Mouse (Mus musculus) neural tube, embryonic 13.5 days (tissue): Measurements from ENCODE around the gene Slc2a3. TPM values are rescaled to one million over a fixed set of nuclear protein-coding genes. Genes with fewer than 3 reads are reported as not detected.
"Not testable (repeated sequence)": the region's sequence is repeated elsewhere in the genome, so short reads cannot be mapped to it uniquely, and the experiment has no call there.

ENCODE experiments used
- ATAC-seq: fragments of 200-750 bp; cut with Nextera tagmentation; 2 replicates; pipeline ENCODE4 v1.8.0; 2017; ENCODE audit warnings: low read depth, mild to moderate bottlenecking, moderate TSS enrichment, moderate library complexity
- H3K27ac ChIP-seq: fragments of 300-500 bp; sonication (generic); replicated peaks from 2 replicates; pipeline ENCODE4 v1.5.1; 2015; ENCODE audit warnings: moderate library complexity, mild to moderate bottlenecking, inconsistent platforms
- H3K27me3 ChIP-seq: fragments of 300-500 bp; sonication (generic); 2 replicates; pipeline ENCODE4 v1.6.1; 2015; ENCODE audit warnings: mild to moderate bottlenecking, inconsistent platforms
- H3K36me3 ChIP-seq: fragments of 300-500 bp; sonication (generic); 2 replicates; pipeline ENCODE4 v1.6.1; 2015; ENCODE audit warnings: mild to moderate bottlenecking, inconsistent platforms
- H3K4me1 ChIP-seq: fragments of 300-500 bp; sonication (generic); replicated peaks from 2 replicates; pipeline ENCODE4 v1.6.1; 2015; ENCODE audit warnings: inconsistent platforms
- H3K4me2 ChIP-seq: fragments of 300-500 bp; sonication (generic); 2 replicates; pipeline ENCODE4 v1.6.1; 2015; ENCODE audit warnings: inconsistent platforms, mild to moderate bottlenecking, moderate library complexity
- H3K4me3 ChIP-seq: fragments of 300-500 bp; sonication (generic); 2 replicates; pipeline ENCODE4 v1.5.1; 2015; ENCODE audit warnings: mild to moderate bottlenecking, inconsistent platforms
- H3K9ac ChIP-seq: fragments of 300-500 bp; sonication (generic); 2 replicates; pipeline ENCODE4 v1.6.1; 2015; ENCODE audit warnings: moderate library complexity, mild to moderate bottlenecking, inconsistent platforms
- H3K9me3 ChIP-seq: fragments of 300-500 bp; sonication (generic); 2 replicates; pipeline ENCODE4 v1.6.1; 2016; ENCODE audit warnings: inconsistent platforms
- WGBS: fragments of 180-500 bp; shearing (Covaris S2); methylation state at CpG from one replicate; pipeline ENCODE4 v1.1.7; 2015; 5-methylcytosine and 5-hydroxymethylcytosine counted together
- polyA plus RNA-seq: library from polyadenylated mRNA; unstranded; fragments of >200 nt; fragmentation: Nextera tagmentation; extraction: Ambion mirVana; gene quantifications from 2 replicates; pipeline ENCODE4 v1.2.1, GENCODE M21; 2015

Slc2a3 gene
- polyA plus RNA-seq, 1 experiment from 2014 or later = 22.5 TPM

DNA sequence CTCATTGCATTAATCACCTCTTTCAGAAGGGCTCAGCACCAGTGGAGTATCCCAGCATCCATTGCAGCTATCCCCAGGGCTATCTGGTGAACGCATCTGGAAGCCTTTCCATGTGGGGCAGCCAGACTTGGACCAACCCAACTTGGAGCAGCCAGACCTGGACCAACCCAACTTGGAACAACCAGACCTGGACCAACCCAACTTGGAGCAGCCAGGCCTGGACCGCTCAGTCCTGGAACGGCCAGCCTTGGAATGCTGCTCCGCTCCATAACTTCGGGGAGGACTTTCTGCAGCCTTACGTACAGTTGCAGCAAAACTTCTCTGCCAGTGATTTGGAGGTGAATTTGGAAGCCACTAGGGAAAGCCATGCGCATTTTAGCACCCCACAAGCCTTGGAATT is 88.3 kb downstream of the Slc2a3 start:
- H3K9me3 ChIP-seq, H3K27ac ChIP-seq, H3K27me3 ChIP-seq, H3K4me2 ChIP-seq, ATAC-seq, H3K36me3 ChIP-seq, H3K9ac ChIP-seq, H3K4me3 ChIP-seq: not testable (repeated sequence)
- WGBS = 93% methylated on average over 7 of the region's 7 CpGs
- peaks cover 10% of the 10 kb centered on the region; the same call in 1 of the 2 replicates for H3K4me1 ChIP-seq

DNA sequence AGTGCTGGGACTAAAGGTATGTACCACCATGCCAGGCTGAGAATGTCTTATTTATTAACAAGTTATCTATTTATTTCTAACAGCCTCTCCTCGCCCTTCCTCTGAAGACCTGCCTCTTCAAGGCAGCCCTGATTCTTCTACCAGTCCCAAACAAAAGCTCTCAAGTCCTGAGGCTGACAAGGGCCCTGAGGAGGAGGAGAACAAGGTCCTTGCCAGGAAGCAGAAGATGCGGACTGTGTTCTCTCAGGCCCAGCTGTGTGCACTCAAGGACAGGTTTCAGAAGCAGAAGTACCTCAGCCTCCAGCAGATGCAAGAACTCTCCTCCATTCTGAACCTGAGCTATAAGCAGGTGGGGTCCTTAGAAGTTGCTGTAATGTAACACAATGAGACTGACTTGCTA is 90.0 kb downstream of the Slc2a3 start:
- ATAC-seq = no peak
- no peak overlapping the region for H3K4me2 ChIP-seq
- H3K4me3 ChIP-seq = no peak overlapping the region
- peaks cover 10% of the 10 kb centered on the region; the same call in 1 of the 2 replicates for H3K4me1 ChIP-seq
- H3K9me3 ChIP-seq = no peaks in the 10 kb centered on the region
- no peak overlapping the region for H3K9ac ChIP-seq
- peaks cover 18% of the 10 kb centered on the region for H3K27me3 ChIP-seq
- no peak overlapping the region for H3K27ac ChIP-seq
- no peaks in the 10 kb centered on the region for H3K36me3 ChIP-seq
- 89% methylated on average over 2 of the region's 2 CpGs for WGBS

DNA sequence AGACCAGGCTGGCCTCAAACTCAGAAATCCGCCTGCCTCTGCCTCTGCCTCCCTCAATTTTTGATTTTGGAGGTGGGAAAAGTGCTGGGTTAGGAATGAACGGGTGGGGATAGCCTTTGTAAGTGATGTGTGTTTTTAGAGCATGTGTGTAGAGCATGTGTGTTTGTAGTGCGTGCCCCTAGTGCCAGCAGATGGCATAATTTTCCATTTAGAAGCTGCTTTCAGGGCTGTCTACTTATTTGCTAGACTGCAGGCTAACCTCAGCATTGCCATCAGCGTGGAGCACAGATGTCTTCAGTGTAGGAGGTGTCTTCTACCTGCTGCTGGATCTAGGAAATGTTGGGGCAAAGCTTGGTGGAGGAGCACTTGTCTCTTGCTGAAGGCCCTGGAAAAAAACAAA is 92.6 kb downstream of the Slc2a3 start:
- no peak for ATAC-seq
- no peaks in the 10 kb centered on the region for H3K36me3 ChIP-seq
- WGBS = 77% methylated on average over 4 of the region's 4 CpGs

DNA sequence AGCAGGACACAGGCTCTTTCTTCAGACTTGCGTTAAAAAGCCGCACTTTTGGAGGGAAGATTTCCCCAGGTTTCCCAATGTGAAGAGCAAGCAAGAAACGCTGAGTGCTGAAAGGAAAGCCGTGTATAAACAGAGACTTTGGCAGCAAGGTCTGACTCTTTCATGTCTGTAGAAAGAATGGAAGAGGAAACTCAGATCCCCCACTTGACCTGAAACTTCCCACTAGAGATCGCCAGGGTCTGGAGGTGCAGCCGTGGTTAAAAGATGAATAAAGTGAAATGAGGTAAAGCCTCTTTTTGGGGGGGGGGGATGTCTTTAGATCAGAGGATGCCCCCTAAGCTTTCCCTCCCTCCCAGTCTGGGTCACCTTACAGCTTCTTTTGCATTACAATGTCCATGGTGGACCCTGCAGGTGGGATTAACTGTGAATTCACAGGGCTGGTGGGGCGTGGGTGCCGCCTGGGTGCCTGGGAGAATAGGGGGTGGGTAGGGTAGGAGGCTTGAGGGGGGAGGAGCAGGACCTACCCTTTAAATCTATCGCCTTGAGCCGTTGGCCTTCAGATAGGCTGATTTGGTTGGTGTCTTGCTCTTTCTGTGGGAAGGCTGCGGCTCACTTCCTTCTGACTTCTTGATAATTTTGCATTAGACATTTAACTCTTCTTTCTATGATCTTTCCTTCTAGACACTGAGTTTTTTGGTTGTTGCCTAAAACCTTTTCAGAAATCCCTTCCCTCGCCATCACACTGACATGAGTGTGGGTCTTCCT is 94.2 kb downstream of the Slc2a3 start, which contains the start of gene Nanog:
Gene Nanog (plus strand): TSS at position 454 of the 765 bp plus-strand sequence.
- no peaks in the 10 kb centered on the region for H3K36me3 ChIP-seq
- peaks cover 23% of the 10 kb centered on the region for H3K27me3 ChIP-seq
- H3K27ac ChIP-seq = no peak within 1 kb of the TSS
- H3K9ac ChIP-seq = no peak within 1 kb of the TSS
- H3K9me3 ChIP-seq = no peaks in the 10 kb centered on the region
- no peak within 1 kb of the TSS for H3K4me3 ChIP-seq
- WGBS = 17% methylated on average over 12 of the region's 12 CpGs
- no peak within 1 kb of the TSS for H3K4me2 ChIP-seq
- no peak for ATAC-seq
- peaks cover 8% of the 10 kb centered on the region; the same call in 1 of the 2 replicates for H3K4me1 ChIP-seq

More for the DNA sequence above, 92.6 kb downstream of the Slc2a3 start:
- no peak overlapping the region for H3K4me3 ChIP-seq
- no peak overlapping the region for H3K9ac ChIP-seq
- H3K4me1 ChIP-seq = no peaks in the 10 kb centered on the region
- H3K4me2 ChIP-seq = no peak overlapping the region
- H3K27me3 ChIP-seq = peaks cover 23% of the 10 kb centered on the region
- H3K27ac ChIP-seq = no peak overlapping the region
- no peaks in the 10 kb centered on the region for H3K9me3 ChIP-seq

DNA sequence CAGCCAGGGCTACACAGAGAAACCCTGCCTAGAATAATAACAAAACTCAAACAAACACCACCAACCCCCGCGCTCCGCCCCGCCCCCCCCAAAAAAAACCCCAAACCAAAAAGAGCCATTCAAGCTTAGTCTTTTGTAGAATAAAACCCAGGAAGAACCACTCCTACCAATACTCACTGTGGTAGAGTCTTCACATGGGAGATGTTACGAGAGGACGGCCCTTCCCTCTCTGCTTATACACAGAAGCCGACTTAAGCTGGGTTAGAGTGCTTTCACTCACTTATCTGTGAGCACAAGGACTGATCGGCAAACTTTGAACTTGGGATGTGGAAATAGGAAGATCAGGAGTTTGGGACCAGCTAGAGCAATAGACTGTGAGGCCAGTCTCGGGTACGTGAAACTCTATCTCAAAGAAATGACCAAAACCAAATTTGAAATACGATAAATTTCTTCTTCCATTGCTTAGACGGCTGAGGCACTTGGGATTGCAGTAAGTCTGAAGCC is 95.1 kb downstream of the Slc2a3 start:
- Histone ChIP-seq H3K27ac (no peak overlapping the region), H3K27me3 (peaks cover 23% of the 10 kb centered on the region), H3K4me1 (peaks cover 11% of the 10 kb centered on the region; the same call in 1 of the 2 replicates), H3K9me3 (no peaks in the 10 kb centered on the region), H3K36me3 (no peaks in the 10 kb centered on the region), H3K9ac (no peak overlapping the region), H3K4me2 (no peak overlapping the region), H3K4me3 (no peak overlapping the region)
- 77% methylated on average over 12 of the region's 12 CpGs for WGBS
- no peak for ATAC-seq

DNA sequence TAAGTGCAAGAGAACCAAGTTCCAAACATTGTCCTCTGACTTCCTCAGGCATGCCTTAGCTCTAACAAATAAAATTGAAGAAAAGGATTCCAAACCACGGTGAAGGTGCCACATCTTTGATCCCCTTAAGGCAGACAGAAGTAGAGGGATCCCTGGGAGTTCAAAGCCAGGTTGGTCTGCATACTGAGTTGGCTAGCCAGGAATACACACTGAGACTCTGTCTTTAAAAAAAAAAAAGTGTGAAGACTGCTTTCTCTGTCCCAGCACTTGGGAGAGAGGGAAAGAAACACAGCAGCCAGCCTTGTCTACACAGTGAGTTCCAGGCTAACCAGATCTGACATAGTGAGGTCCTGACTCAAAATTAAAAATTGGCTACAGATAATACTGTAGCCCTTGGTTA is 97.7 kb downstream of the Slc2a3 start:
- 20% methylated on average over 1 of the region's 1 CpGs for WGBS
- Histone ChIP-seq H3K36me3 (no peaks in the 10 kb centered on the region), H3K4me3 (no peak overlapping the region), H3K9me3 (no peaks in the 10 kb centered on the region), H3K4me2 (no peak overlapping the region), H3K27ac (no peak overlapping the region), H3K27me3 (peaks cover 23% of the 10 kb centered on the region), H3K9ac (no peak overlapping the region), H3K4me1 (peaks cover 11% of the 10 kb centered on the region; the same call in 1 of the 2 replicates)
- no peak for ATAC-seq

DNA sequence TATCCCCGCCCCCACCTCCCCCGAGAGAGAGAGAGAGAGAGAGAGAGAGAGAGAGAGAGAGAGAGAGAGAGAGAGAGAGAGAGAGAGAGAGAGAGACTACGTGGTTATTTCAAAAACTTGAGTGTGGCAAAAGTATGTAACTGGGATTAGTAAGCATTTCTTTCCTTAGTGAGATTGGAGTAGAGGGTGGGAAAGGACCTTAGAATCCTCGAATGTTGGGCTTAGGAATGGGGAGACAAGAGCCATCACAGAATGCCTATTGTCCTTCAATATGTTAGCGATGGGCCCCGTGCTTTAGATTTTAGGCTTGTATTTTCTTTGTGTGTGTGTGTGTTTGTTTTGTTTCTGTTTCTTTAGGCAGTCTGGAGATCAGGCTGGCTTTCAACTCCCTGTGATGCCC is 98.2 kb downstream of the Slc2a3 start:
- H3K4me1 ChIP-seq = peaks cover 11% of the 10 kb centered on the region; the same call in 1 of the 2 replicates
- H3K27me3 ChIP-seq = peaks cover 20% of the 10 kb centered on the region
- H3K27ac ChIP-seq = no peak overlapping the region
- H3K36me3 ChIP-seq = no peaks in the 10 kb centered on the region
- H3K4me2 ChIP-seq = peak overlapping the region; percentile 48; the same call in 1 of the 2 replicates
- no peak overlapping the region for H3K9ac ChIP-seq
- no peak; the same call in 1 of the 2 replicates for ATAC-seq
- 19% methylated on average over 6 of the region's 6 CpGs for WGBS
- H3K4me3 ChIP-seq = no peak overlapping the region
- H3K9me3 ChIP-seq = no peaks in the 10 kb centered on the region

DNA sequence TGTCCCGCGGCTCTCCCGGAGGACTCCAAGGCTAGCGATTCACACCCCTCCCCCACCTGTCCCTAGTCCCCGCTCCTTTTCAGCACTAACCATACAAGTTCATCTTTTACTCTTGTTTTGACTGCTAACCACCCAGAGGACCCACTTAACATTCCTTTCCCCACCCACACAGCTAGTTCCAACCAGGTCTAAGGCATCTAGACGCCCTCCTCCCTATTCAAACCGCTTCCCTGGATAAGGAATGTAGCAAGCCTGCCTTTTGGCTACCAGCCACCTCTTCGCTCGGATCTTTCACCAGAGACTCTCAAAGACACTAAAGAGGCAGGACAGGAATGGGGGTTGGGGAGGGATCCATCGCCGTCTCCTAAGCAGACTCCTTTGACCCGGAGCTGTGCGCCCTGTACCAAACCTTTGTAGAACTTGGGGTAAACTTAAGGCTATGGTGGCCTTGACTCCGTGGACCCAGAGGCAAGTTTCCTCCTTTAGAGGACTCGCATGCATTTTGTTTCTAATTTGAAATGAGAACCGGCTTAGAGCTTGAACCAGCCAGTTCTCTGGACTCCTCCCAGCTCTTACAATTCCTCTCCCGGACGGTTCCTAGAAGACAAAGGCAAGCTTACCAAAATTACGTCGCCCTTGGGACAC is 98.8 kb downstream of the Slc2a3 start:
- 4% methylated on average over 20 of the region's 20 CpGs for WGBS
- Histone ChIP-seq H3K4me3 (peak overlapping the region; percentile 21), H3K27me3 (peaks cover 15% of the 10 kb centered on the region), H3K27ac (peak overlapping the region; percentile 49), H3K9ac (no peak overlapping the region; the same call in 1 of the 2 replicates), H3K4me2 (peak overlapping the region; percentile 48), H3K36me3 (no peaks in the 10 kb centered on the region), H3K9me3 (no peaks in the 10 kb centered on the region), H3K4me1 (peaks cover 11% of the 10 kb centered on the region; the same call in 1 of the 2 replicates)
- peak; percentile 88 for ATAC-seq

DNA sequence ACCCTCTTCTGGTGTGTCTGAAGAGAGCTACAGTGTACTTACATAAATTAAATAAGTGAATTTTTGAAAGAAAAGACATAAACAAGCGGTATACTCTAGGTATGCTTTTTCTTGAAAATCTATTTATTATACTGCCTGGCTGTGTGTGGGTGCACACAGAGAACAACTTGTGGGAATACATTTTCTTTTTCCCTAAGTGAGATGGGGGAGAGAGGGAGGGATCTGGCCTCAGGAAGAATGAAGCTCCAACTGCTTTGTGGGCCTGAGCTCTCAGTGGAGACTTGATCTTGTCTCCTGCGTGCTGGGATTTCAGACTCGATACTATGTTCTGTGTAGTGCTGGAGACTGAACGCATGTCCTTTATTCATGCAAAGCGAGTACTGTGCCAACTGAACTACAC is 99.6 kb downstream of the Slc2a3 start:
- peaks cover 8% of the 10 kb centered on the region for H3K27me3 ChIP-seq
- WGBS = 85% methylated on average over 5 of the region's 5 CpGs
- peak; percentile 19; the same call in 1 of the 2 replicates for ATAC-seq
- H3K4me3 ChIP-seq = no peak overlapping the region
- no peaks in the 10 kb centered on the region for H3K9me3 ChIP-seq
- H3K9ac ChIP-seq = no peak overlapping the region
- peaks cover 11% of the 10 kb centered on the region; the same call in 1 of the 2 replicates for H3K4me1 ChIP-seq
- no peak overlapping the region for H3K27ac ChIP-seq
- no peak overlapping the region for H3K4me2 ChIP-seq
- no peaks in the 10 kb centered on the region for H3K36me3 ChIP-seq

DNA sequence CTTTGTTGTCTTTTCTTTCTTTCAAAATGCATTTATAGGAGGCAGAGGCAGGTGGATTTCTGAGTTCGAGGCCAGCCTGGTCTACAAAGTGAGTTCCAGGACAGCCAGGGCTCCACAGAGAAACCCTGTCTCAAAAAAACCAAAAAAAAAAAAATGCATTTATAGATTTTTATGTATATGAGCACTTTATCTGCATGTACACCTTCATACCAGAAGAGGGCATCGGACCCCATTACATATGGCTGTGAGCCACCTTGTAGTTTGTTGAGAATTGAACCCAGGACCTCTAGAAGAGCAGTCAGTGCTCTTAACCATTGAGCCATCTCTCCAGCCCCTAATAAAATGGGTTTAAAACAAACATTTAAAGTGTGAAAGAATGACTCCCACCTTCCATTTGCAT is 101.8 kb downstream of the Slc2a3 start:
- WGBS = 86% methylated on average over 2 of the region's 2 CpGs
- not testable (repeated sequence) for H3K36me3 ChIP-seq, ATAC-seq, H3K27ac ChIP-seq, H3K9me3 ChIP-seq, H3K4me3 ChIP-seq, H3K27me3 ChIP-seq, H3K9ac ChIP-seq, H3K4me2 ChIP-seq
- peaks cover 11% of the 10 kb centered on the region; the same call in 1 of the 2 replicates for H3K4me1 ChIP-seq

DNA sequence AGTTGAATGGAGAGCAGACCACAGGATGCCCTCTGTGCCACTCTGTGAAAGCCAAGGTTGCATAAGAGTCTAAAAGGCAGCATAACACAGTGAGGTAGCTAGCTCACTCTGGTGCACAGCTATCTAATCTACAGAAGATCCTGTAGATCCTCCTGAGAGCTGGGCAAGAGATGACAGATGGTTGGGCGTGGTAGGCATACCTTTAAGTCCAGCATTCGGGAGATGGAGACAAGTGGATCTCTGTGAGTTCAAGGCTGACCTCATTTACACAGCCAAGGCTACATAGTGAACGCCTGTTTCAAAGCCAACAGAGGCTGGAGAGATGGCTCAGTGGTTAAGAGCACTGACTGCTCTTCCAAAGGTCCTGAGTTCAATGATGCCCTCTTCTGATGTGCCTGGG is 106.0 kb downstream of the Slc2a3 start:
- no peak overlapping the region for H3K4me3 ChIP-seq
- H3K9me3 ChIP-seq = no peaks in the 10 kb centered on the region
- no peaks in the 10 kb centered on the region for H3K27me3 ChIP-seq
- no peaks in the 10 kb centered on the region for H3K36me3 ChIP-seq
- no peak for ATAC-seq
- no peak overlapping the region for H3K9ac ChIP-seq
- no peak overlapping the region for H3K4me2 ChIP-seq
- no peak overlapping the region for H3K27ac ChIP-seq
- H3K4me1 ChIP-seq = no peaks in the 10 kb centered on the region
- WGBS = 94% methylated on average over 3 of the region's 3 CpGs

DNA sequence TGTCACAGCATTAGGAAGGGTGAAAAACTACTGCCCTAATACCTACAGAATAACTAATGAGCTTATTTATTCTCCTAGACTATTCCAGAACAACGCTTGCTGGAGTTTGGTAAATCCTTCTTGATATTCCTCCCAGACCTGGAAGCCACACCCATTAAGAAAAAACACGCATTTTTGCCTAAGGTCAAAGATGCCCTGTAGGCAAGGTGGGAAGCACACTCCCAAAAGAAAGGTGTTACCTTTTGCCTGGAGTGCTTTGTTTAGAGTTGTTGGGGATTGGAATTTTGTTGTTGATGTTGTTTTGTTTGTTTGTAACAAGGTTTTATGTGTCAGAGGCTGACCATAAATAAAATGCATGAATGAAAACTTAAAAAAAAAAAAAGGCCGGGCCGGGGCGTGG is 111.4 kb downstream of the Slc2a3 start:
- Histone ChIP-seq H3K27me3 (no peaks in the 10 kb centered on the region), H3K27ac (no peak overlapping the region), H3K9me3 (no peaks in the 10 kb centered on the region), H3K4me1 (no peaks in the 10 kb centered on the region), H3K4me2 (no peak overlapping the region), H3K36me3 (no peaks in the 10 kb centered on the region), H3K9ac (no peak overlapping the region), H3K4me3 (no peak overlapping the region)
- 93% methylated on average over 5 of the region's 5 CpGs for WGBS
- ATAC-seq = no peak
